Mouse (Mus musculus): ENCODE results near the gene Adam12. TPM values are rescaled to one million over a fixed set of nuclear protein-coding genes. Genes with fewer than 3 reads are reported as not detected.

The Adam12 gene
- polyA plus RNA-seq, 1 experiment from 2014 or later, result 0.93 TPM

- no peaks in the 10 kb centered on the region for H3K27me3 ChIP-seq (ENCODE audit: poor library complexity, severe bottlenecking)
- no peaks in the 10 kb centered on the region for H3K4me1 ChIP-seq
- no peak overlapping the region for H3K4me3 ChIP-seq
- peaks cover 2% of the 10 kb centered on the region; the same call in 1 of the 2 replicates for H3K9me3 ChIP-seq
- WGBS, result 91% methylated on average over 3 of the region's 3 CpGs
- DNase-seq (ENCODE audit: extremely low spot score, low spot score), result no peak
- no peak overlapping the region for H3K27ac ChIP-seq
- no peaks in the 10 kb centered on the region for H3K36me3 ChIP-seq (replicated peaks)
Measured at GRCm38 (mm10) chr7:133876139-133876538, 355.8 kb downstream of the Adam12 start.

GRCm38 (mm10) chr7:133872701-133873100, 359.2 kb downstream of the Adam12 start:
- Histone ChIP-seq H3K27ac (no peak overlapping the region), H3K36me3 (replicated peaks) (no peaks in the 10 kb centered on the region), H3K4me1 (no peaks in the 10 kb centered on the region), H3K4me3 (no peak overlapping the region), H3K27me3 (ENCODE audit: poor library complexity, severe bottlenecking) (no peaks in the 10 kb centered on the region), H3K9me3 (no peaks in the 10 kb centered on the region)
- DNase-seq (ENCODE audit: extremely low spot score, low spot score), result no peak
- WGBS, result 84% methylated on average over 5 of the region's 5 CpGs

- Histone ChIP-seq H3K27ac (no peak overlapping the region), H3K9me3 (no peaks in the 10 kb centered on the region), H3K4me1 (no peaks in the 10 kb centered on the region), H3K4me3 (no peak overlapping the region), H3K36me3 (replicated peaks) (no peaks in the 10 kb centered on the region), H3K27me3 (ENCODE audit: poor library complexity, severe bottlenecking) (no peaks in the 10 kb centered on the region)
- WGBS, result 86% methylated on average over 4 of the region's 4 CpGs
- no peak for DNase-seq (ENCODE audit: extremely low spot score, low spot score)
Measured at GRCm38 (mm10) chr7:133870265-133870664, 361.7 kb downstream of the Adam12 start.

- H3K4me3 ChIP-seq, result no peak overlapping the region
- H3K4me1 ChIP-seq, result peaks cover 5% of the 10 kb centered on the region; the same call in 1 of the 2 replicates
- H3K36me3 ChIP-seq (replicated peaks), result no peaks in the 10 kb centered on the region
- 85% methylated on average over 4 of the region's 4 CpGs for WGBS
- no peaks in the 10 kb centered on the region for H3K27me3 ChIP-seq (ENCODE audit: poor library complexity, severe bottlenecking)
- no peaks in the 10 kb centered on the region for H3K9me3 ChIP-seq
- DNase-seq (ENCODE audit: extremely low spot score, low spot score), result no peak
- H3K27ac ChIP-seq, result no peak overlapping the region
Measured at GRCm38 (mm10) chr7:133863684-133864083, 368.3 kb downstream of the Adam12 start.

GRCm38 (mm10) chr7:133863151-133863550, 368.8 kb downstream of the Adam12 start:
- no peak overlapping the region for H3K4me3 ChIP-seq
- WGBS, result 80% methylated on average over 3 of the region's 3 CpGs
- no peak for DNase-seq (ENCODE audit: extremely low spot score, low spot score)
- no peaks in the 10 kb centered on the region for H3K9me3 ChIP-seq
- H3K4me1 ChIP-seq, result peaks cover 5% of the 10 kb centered on the region; the same call in 1 of the 2 replicates
- H3K27me3 ChIP-seq (ENCODE audit: poor library complexity, severe bottlenecking), result no peaks in the 10 kb centered on the region
- H3K36me3 ChIP-seq (replicated peaks), result no peaks in the 10 kb centered on the region
- H3K27ac ChIP-seq, result no peak overlapping the region

- Histone ChIP-seq H3K4me1 (peaks cover 5% of the 10 kb centered on the region; the same call in 1 of the 2 replicates), H3K36me3 (replicated peaks) (no peaks in the 10 kb centered on the region), H3K27ac (no peak overlapping the region), H3K27me3 (ENCODE audit: poor library complexity, severe bottlenecking) (no peaks in the 10 kb centered on the region), H3K9me3 (no peaks in the 10 kb centered on the region), H3K4me3 (no peak overlapping the region)
- DNase-seq (ENCODE audit: extremely low spot score, low spot score), result no peak
- 89% methylated on average over 5 of the region's 5 CpGs for WGBS
Measured at GRCm38 (mm10) chr7:133862723-133863122, 369.2 kb downstream of the Adam12 start.

- no peak for DNase-seq (ENCODE audit: extremely low spot score, low spot score)
- WGBS, result 92% methylated on average over 6 of the region's 6 CpGs
Measured at GRCm38 (mm10) chr7:133862233-133862632, 369.7 kb downstream of the Adam12 start.

GRCm38 (mm10) chr7:133859548-133859947, 372.4 kb downstream of the Adam12 start:
- WGBS, result 91% methylated on average over 4 of the region's 4 CpGs
- Histone ChIP-seq H3K4me3 (no peak overlapping the region), H3K27ac (no peak overlapping the region)

More at GRCm38 (mm10) chr7:133862233-133862632, 369.7 kb downstream of the Adam12 start:
- no peaks in the 10 kb centered on the region for H3K9me3 ChIP-seq
- H3K36me3 ChIP-seq (replicated peaks), result no peaks in the 10 kb centered on the region
- H3K27me3 ChIP-seq (ENCODE audit: poor library complexity, severe bottlenecking), result no peaks in the 10 kb centered on the region
- H3K4me1 ChIP-seq, result peaks cover 5% of the 10 kb centered on the region; the same call in 1 of the 2 replicates
- H3K27ac ChIP-seq, result no peak overlapping the region
- no peak overlapping the region for H3K4me3 ChIP-seq

GRCm38 (mm10) chr7:133858506-133858905, 373.4 kb downstream of the Adam12 start:
- no peaks in the 10 kb centered on the region for H3K27me3 ChIP-seq (ENCODE audit: poor library complexity, severe bottlenecking)
- 91% methylated on average over 3 of the region's 3 CpGs for WGBS
- H3K9me3 ChIP-seq, result no peaks in the 10 kb centered on the region
- H3K27ac ChIP-seq, result no peak overlapping the region
- H3K36me3 ChIP-seq (replicated peaks), result no peaks in the 10 kb centered on the region
- DNase-seq (ENCODE audit: extremely low spot score, low spot score), result no peak
- no peak overlapping the region for H3K4me3 ChIP-seq
- H3K4me1 ChIP-seq, result no peaks in the 10 kb centered on the region

More at GRCm38 (mm10) chr7:133859548-133859947, 372.4 kb downstream of the Adam12 start:
- Histone ChIP-seq H3K36me3 (replicated peaks) (no peaks in the 10 kb centered on the region), H3K9me3 (no peaks in the 10 kb centered on the region), H3K4me1 (peaks cover 5% of the 10 kb centered on the region; the same call in 1 of the 2 replicates), H3K27me3 (ENCODE audit: poor library complexity, severe bottlenecking) (no peaks in the 10 kb centered on the region)
- DNase-seq (ENCODE audit: extremely low spot score, low spot score), result no peak

- H3K4me1 ChIP-seq, result no peaks in the 10 kb centered on the region
- no peak overlapping the region for H3K27ac ChIP-seq
- no peaks in the 10 kb centered on the region for H3K9me3 ChIP-seq
- peak; percentile 76 for DNase-seq (ENCODE audit: extremely low spot score, low spot score)
- no peaks in the 10 kb centered on the region for H3K27me3 ChIP-seq (ENCODE audit: poor library complexity, severe bottlenecking)
- WGBS, result 17% methylated on average over 3 of the region's 3 CpGs
- H3K36me3 ChIP-seq (replicated peaks), result no peaks in the 10 kb centered on the region
- H3K4me3 ChIP-seq, result no peak overlapping the region
Measured at GRCm38 (mm10) chr7:133856278-133856677, 375.7 kb downstream of the Adam12 start.

GRCm38 (mm10) chr7:133850735-133851134, 381.2 kb downstream of the Adam12 start:
- Histone ChIP-seq H3K27me3 (ENCODE audit: poor library complexity, severe bottlenecking) (no peaks in the 10 kb centered on the region), H3K4me3 (no peak overlapping the region), H3K27ac (no peak overlapping the region), H3K9me3 (no peaks in the 10 kb centered on the region), H3K4me1 (no peaks in the 10 kb centered on the region), H3K36me3 (replicated peaks) (no peaks in the 10 kb centered on the region)
- DNase-seq (ENCODE audit: extremely low spot score, low spot score), result no peak

- H3K27ac ChIP-seq, result no peak overlapping the region
- no peaks in the 10 kb centered on the region for H3K27me3 ChIP-seq (ENCODE audit: poor library complexity, severe bottlenecking)
- no peaks in the 10 kb centered on the region for H3K4me1 ChIP-seq
- H3K9me3 ChIP-seq, result no peaks in the 10 kb centered on the region
- no peak overlapping the region for H3K4me3 ChIP-seq
- DNase-seq (ENCODE audit: extremely low spot score, low spot score), result no peak
- no peaks in the 10 kb centered on the region for H3K36me3 ChIP-seq (replicated peaks)
- WGBS, result 75% methylated on average over 2 of the region's 2 CpGs
Measured at GRCm38 (mm10) chr7:133848180-133848579, 383.8 kb downstream of the Adam12 start.

- no peak for DNase-seq (ENCODE audit: extremely low spot score, low spot score)
Measured at GRCm38 (mm10) chr7:133847175-133847574, 384.8 kb downstream of the Adam12 start.

GRCm38 (mm10) chr7:133842079-133842478, 389.9 kb downstream of the Adam12 start:
- no peaks in the 10 kb centered on the region for H3K9me3 ChIP-seq
- no peaks in the 10 kb centered on the region for H3K4me1 ChIP-seq
- H3K27ac ChIP-seq, result no peak overlapping the region
- H3K36me3 ChIP-seq (replicated peaks), result no peaks in the 10 kb centered on the region
- no peak overlapping the region for H3K4me3 ChIP-seq
- 81% methylated on average over 6 of the region's 6 CpGs for WGBS
- DNase-seq (ENCODE audit: extremely low spot score, low spot score), result no peak
- H3K27me3 ChIP-seq (ENCODE audit: poor library complexity, severe bottlenecking), result no peaks in the 10 kb centered on the region

More at GRCm38 (mm10) chr7:133847175-133847574, 384.8 kb downstream of the Adam12 start:
- Histone ChIP-seq H3K27me3 (ENCODE audit: poor library complexity, severe bottlenecking) (no peaks in the 10 kb centered on the region), H3K4me3 (no peak overlapping the region), H3K36me3 (replicated peaks) (no peaks in the 10 kb centered on the region), H3K9me3 (no peaks in the 10 kb centered on the region), H3K4me1 (no peaks in the 10 kb centered on the region), H3K27ac (no peak overlapping the region)
- 35% methylated on average over 1 of the region's 1 CpGs for WGBS
